Mouse (Mus musculus): ENCODE data around the gene Ttc19. TPM values are rescaled to one million over a fixed set of nuclear protein-coding genes. Genes with fewer than 3 reads are reported as not detected.

Gene Ttc19
- total and polyA plus RNA-seq, 3 experiments = 11.4 to 12.7 TPM; not detected in 1

- TF ChIP-seq CHD2 (IDR thresholded peaks at IDR 0.05; ENCODE audit: low read length) (no peak), TCF12 (IDR thresholded peaks at IDR 0.05; ENCODE audit: low read depth, low read length) (no peak)
- Histone ChIP-seq H3K4me3 (ENCODE audit: control insufficient read depth in 1 of 2, insufficient read depth in 1 of 2, low read depth in 2 of 2, low read length in 2 of 2) (no peak overlapping the region), H3K9ac (ENCODE audit: control insufficient read depth, low read depth, low read length, poor library complexity, severe bottlenecking) (no peak overlapping the region), H3K27me3 (ENCODE audit: control insufficient read depth in 1 of 2, insufficient read depth in 2 of 2, low read length in 2 of 2) (no peaks in the 10 kb centered on the region), H3K79me2 (ENCODE audit: control insufficient read depth, insufficient read depth, low read length, poor library complexity) (no peaks in the 10 kb centered on the region), H3K9me3 (replicated peaks; ENCODE audit: insufficient read depth, low read length) (no peaks in the 10 kb centered on the region), H3K27ac (ENCODE audit: control insufficient read depth, low read depth, low read length) (no peak overlapping the region), H3K36me3 (ENCODE audit: control insufficient read depth in 1 of 2, insufficient read depth in 2 of 2, low read length in 2 of 2) (no peaks in the 10 kb centered on the region), H3K4me1 (ENCODE audit: control insufficient read depth in 1 of 2, insufficient read depth in 2 of 2, low read length in 2 of 2) (no peaks in the 10 kb centered on the region)
- no peak for DNase-seq (ENCODE audit: low read depth, low spot score)
These were observed 12.9 kb upstream of the Ttc19 start for GRCm38 (mm10) chr11:62268381-62268780.

GRCm38 (mm10) chr11:62269097-62269496 lies 12.2 kb upstream of the Ttc19 start:
- Histone ChIP-seq H3K9ac (ENCODE audit: control insufficient read depth, low read depth, low read length, poor library complexity, severe bottlenecking) (no peak overlapping the region), H3K79me2 (ENCODE audit: control insufficient read depth, insufficient read depth, low read length, poor library complexity) (no peaks in the 10 kb centered on the region), H3K4me1 (ENCODE audit: control insufficient read depth in 1 of 2, insufficient read depth in 2 of 2, low read length in 2 of 2) (no peaks in the 10 kb centered on the region), H3K36me3 (ENCODE audit: control insufficient read depth in 1 of 2, insufficient read depth in 2 of 2, low read length in 2 of 2) (no peaks in the 10 kb centered on the region), H3K9me3 (replicated peaks; ENCODE audit: insufficient read depth, low read length) (no peaks in the 10 kb centered on the region), H3K27ac (ENCODE audit: control insufficient read depth, low read depth, low read length) (no peak overlapping the region), H3K27me3 (ENCODE audit: control insufficient read depth in 1 of 2, insufficient read depth in 2 of 2, low read length in 2 of 2) (no peaks in the 10 kb centered on the region), H3K4me3 (ENCODE audit: control insufficient read depth in 1 of 2, insufficient read depth in 1 of 2, low read depth in 2 of 2, low read length in 2 of 2) (no peak overlapping the region)
- no peak for DNase-seq (ENCODE audit: low read depth, low spot score)
- TF ChIP-seq GABPA (IDR thresholded peaks at IDR 0.05; ENCODE audit: low read depth, low read length) = no peak
- no peak for TF ChIP-seq TCF12 (IDR thresholded peaks at IDR 0.05; ENCODE audit: low read depth, low read length)
- TF ChIP-seq ZKSCAN1 (IDR thresholded peaks at IDR 0.05; ENCODE audit: low read depth, low read length) = no peak
- TF ChIP-seq E2F4 (IDR thresholded peaks at IDR 0.05; ENCODE audit: borderline replicate concordance, low read depth, low read length) = no peak
- TF ChIP-seq MYC (IDR thresholded peaks at IDR 0.05; ENCODE audit: low read depth, low read length) = no peak
- TF ChIP-seq MAFK (IDR thresholded peaks at IDR 0.05; ENCODE audit: borderline replicate concordance, low read depth, low read length) = no peak
- TF ChIP-seq ZNF384 (IDR thresholded peaks at IDR 0.05; ENCODE audit: low read depth, low read length) = no peak
- no peak for TF ChIP-seq EP300 (IDR thresholded peaks at IDR 0.05; ENCODE audit: low read depth in 1 of 2, low read length in 2 of 2)
- no peak for TF ChIP-seq NELFE (IDR thresholded peaks at IDR 0.05; ENCODE audit: low read depth, low read length)
- no peak for TF ChIP-seq MEF2A (IDR thresholded peaks at IDR 0.05; ENCODE audit: extremely low read depth, insufficient replicate concordance, low read depth, low read length, poor library complexity, severe bottlenecking)
- no peak for TF ChIP-seq RCOR1 (IDR thresholded peaks at IDR 0.05; ENCODE audit: low read depth, low read length)
- TF ChIP-seq JUND (IDR thresholded peaks at IDR 0.05; ENCODE audit: low read depth, low read length) = no peak
- TF ChIP-seq POLR2A (IDR thresholded peaks at IDR 0.05; ENCODE audit: control insufficient read depth in 1 of 2, insufficient read depth in 1 of 2, low read depth in 1 of 2, low read length in 2 of 2, poor library complexity in 1 of 2) = no peak
- TF ChIP-seq ELF1 (IDR thresholded peaks at IDR 0.05; ENCODE audit: low read depth, low read length) = no peak
- TF ChIP-seq BHLHE40 (IDR thresholded peaks at IDR 0.05; ENCODE audit: borderline replicate concordance, low read depth, low read length) = no peak
- TF ChIP-seq TBP (IDR thresholded peaks at IDR 0.05; ENCODE audit: low read depth, low read length) = no peak
- no peak for TF ChIP-seq POLR2AphosphoS2 (IDR thresholded peaks at IDR 0.05; ENCODE audit: low read length)
- no peak for TF ChIP-seq HCFC1 (IDR thresholded peaks at IDR 0.05; ENCODE audit: low read depth, low read length)
- TF ChIP-seq MXI1 (IDR thresholded peaks at IDR 0.05; ENCODE audit: low read depth, low read length) = no peak
